Mouse (Mus musculus) liver, adult 2 months (tissue): ENCODE measurements around the gene Sypl2.

Experiments used
- CTCF ChIP-seq: fragments of 200-500 bp; IDR thresholded peaks from 2 replicates; pipeline ENCODE4 v1.5.1; 2011; ENCODE audit warnings: low read depth, low read length, control low read depth
- POLR2A ChIP-seq: fragments of 200-500 bp; IDR thresholded peaks from 2 replicates; pipeline ENCODE4 v1.6.1; 2011; ENCODE audit warnings: low read length, control low read depth; ENCODE audit not compliant: insufficient read depth; ENCODE audit errors: extremely low read depth

GRCm38 (mm10) chr3:108197066-108197497 lies 29.4 kb downstream of the Sypl2 start:
- no peak for TF ChIP-seq CTCF
- TF ChIP-seq POLR2A: no peak
